8 mouse cellular contexts compared by ENCODE assay signal in the genomic region with DNA sequence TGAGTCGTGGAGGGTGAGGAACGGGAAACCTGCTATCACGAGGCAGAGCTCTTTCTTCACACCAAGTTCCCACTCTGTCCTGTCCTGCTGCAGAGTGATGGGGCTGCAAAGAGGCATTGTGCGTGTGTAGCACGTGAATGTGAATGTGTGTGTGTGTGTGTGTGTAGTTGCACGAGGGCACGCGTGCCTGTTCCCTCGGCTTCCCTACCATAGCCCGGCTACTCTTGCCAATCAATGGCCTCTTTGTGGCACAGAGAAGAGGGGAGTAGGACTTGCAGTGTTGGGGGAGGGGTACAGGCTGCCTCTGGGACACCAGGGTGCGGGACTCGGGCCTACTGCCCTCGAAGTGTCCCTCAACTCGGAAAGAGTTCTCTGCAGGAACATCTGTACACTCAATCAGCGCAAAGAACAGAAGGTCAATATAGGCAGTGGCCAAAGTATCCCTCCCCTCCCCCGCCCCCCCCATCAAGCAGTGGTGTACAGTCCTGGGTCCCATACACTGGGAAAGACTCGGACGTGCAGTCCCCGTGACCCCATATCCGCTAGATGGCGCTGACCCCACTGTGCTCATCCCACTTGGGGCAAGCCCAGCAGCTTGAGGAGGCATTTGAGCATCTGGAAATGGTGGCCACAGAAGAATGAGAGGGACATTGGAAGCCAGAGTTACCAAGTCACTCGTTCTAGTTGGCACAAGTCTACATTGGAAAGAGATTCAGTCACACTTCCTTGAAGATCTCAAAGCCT. TPM values are rescaled to one million over a fixed set of nuclear protein-coding genes. Genes with fewer than 3 reads are reported as not detected.
DNase-seq lines count a peak whose midpoint lies in the region; ATAC-seq lines count a peak whose summit lies in the region.

No protein-coding gene starts in this region.

- H3K27me3 ChIP-seq in embryonic facial prominence, embryonic 10.5 days (replicated peaks; ENCODE audit: low read depth, poor library complexity, severe bottlenecking) = peaks cover 52% of the 10 kb centered on the region
- no peaks in the 10 kb centered on the region for H3K27me3 ChIP-seq in midbrain, embryonic 14.5 days (ENCODE audit: control insufficient read depth, insufficient read depth, low read length)

- peaks cover 24% of the 10 kb centered on the region for H3K4me1 ChIP-seq in embryonic facial prominence, embryonic 10.5 days
- H3K4me1 ChIP-seq in midbrain, embryonic 14.5 days (ENCODE audit: control insufficient read depth, insufficient read depth, low read length) = peaks cover 20% of the 10 kb centered on the region

- H3K9ac ChIP-seq in midbrain, embryonic 14.5 days (replicated peaks; ENCODE audit: low read length) = no peak overlapping the region; the same call in 1 of the 2 replicates

- DNase-seq in layer of hippocampus, adult 11-12 months (ENCODE audit: low spot score) = peak; percentile 64
- DNase-seq in layer of hippocampus, adult 9-10 months (ENCODE audit: low spot score) = no peak
- DNase-seq in R1 (ENCODE audit: low read depth, low spot score) = peak; percentile 80
- DNase-seq in embryonic facial prominence, embryonic 10.5 days (ENCODE audit: low spot score) = peak; percentile 78
- DNase-seq in heart, postnatal 36 days = peak; percentile 59 to 66
- DNase-seq in kidney, postnatal 4 days = peak; percentile 81 to 83
- peak; percentile 63 for DNase-seq in midbrain, embryonic 14.5 days
- DNase-seq in c-Kit-positive CD71-positive TER-119-positive erythroid progenitor cells, embryonic 14.5 days (ENCODE audit: low spot score) = no peak

- H3K4me2 ChIP-seq in midbrain, embryonic 14.5 days (ENCODE audit: low read length) = 0 out of 2 replicates have a peak overlapping the region, but pooled peaks have one; percentile 18

- no peak for ATAC-seq in midbrain, embryonic 14.5 days (ENCODE audit: low FRiP score, low TSS enrichment)

- no peaks in the 10 kb centered on the region for H3K9me3 ChIP-seq in embryonic facial prominence, embryonic 10.5 days
- no peaks in the 10 kb centered on the region for H3K9me3 ChIP-seq in midbrain, embryonic 14.5 days (ENCODE audit: control insufficient read depth, low read length)

- intact Hi-C loops in heart, postnatal 36 days (cut with DNase I) = loop anchor here (2.0 kb wide), 1 partner anchor 26 kb away; no protein-coding TSS in a partner anchor

- whole genome bisulfite sequencing in embryonic facial prominence, embryonic 10.5 days = 9% methylated on average over 22 of the region's 22 CpGs
- WGBS in midbrain, embryonic 14.5 days = 10% methylated on average over 22 of the region's 22 CpGs

- no peaks in the 10 kb centered on the region for H3K36me3 ChIP-seq in embryonic facial prominence, embryonic 10.5 days (replicated peaks)
- no peaks in the 10 kb centered on the region for H3K36me3 ChIP-seq in midbrain, embryonic 14.5 days (ENCODE audit: control insufficient read depth, insufficient read depth, low read length)

- H3K4me3 ChIP-seq in embryonic facial prominence, embryonic 10.5 days = no peak overlapping the region
- H3K4me3 ChIP-seq in midbrain, embryonic 14.5 days (replicated peaks; ENCODE audit: low read depth, low read length) = no peak overlapping the region

- peak overlapping the region; percentile 48; the same call in 1 of the 2 replicates for H3K27ac ChIP-seq in embryonic facial prominence, embryonic 10.5 days (replicated peaks)
- no peak overlapping the region for H3K27ac ChIP-seq in midbrain, embryonic 14.5 days (replicated peaks; ENCODE audit: low read depth, low read length)

RNA-seq across cellular contexts. Expression of a gene that starts 13.3 kb away (rescaled TPM):
- polyA plus RNA-seq in embryonic facial prominence, embryonic 10.5 days (2016; fragmentation: Nextera tagmentation; extraction: Ambion mirVana) = 5.0 TPM in 2 replicates
- total RNA-seq in heart, postnatal 36 days (2021) = 1 to 10 TPM; 2.6 to 3.1 TPM
- 16.7 and 21.0 TPM in 2 replicates for polyA plus RNA-seq in midbrain, embryonic 14.5 days (2014; fragmentation: Nextera tagmentation; extraction: Ambion mirVana)

Comparison
In these comparisons a context has a peak if more than half of its experiments do, and no peak if none do; other contexts are left out.
1. DNase-seq: peak in layer of hippocampus, adult 11-12 months (single experiment), R1 (single experiment), embryonic facial prominence, embryonic 10.5 days (single experiment), heart, postnatal 36 days (2 of 2), kidney, postnatal 4 days (2 of 2) and midbrain, embryonic 14.5 days (single experiment); none in layer of hippocampus, adult 9-10 months (single experiment) and c-Kit-positive CD71-positive TER-119-positive erythroid progenitor cells, embryonic 14.5 days (single experiment).